Mouse (Mus musculus): ENCODE measurements around the gene Slc41a2. TPM values are rescaled to one million over a fixed set of nuclear protein-coding genes. Genes with fewer than 3 reads are reported as not detected.

Gene Slc41a2
- polyA plus RNA-seq, 1 experiment from 2014 or later: 0.08 TPM

Other genes with a start within 250 kb of the Slc41a2 start
- gene D10Wsu102e, start 22.3 kb upstream of the Slc41a2 start, polyA plus RNA-seq (2014; fragmentation: Nextera tagmentation; extraction: Ambion mirVana): 0.79 and 0.81 TPM in 2 replicates
- gene Aldh1l2, start 196.3 kb upstream of the Slc41a2 start, polyA plus RNA-seq (2014; fragmentation: Nextera tagmentation; extraction: Ambion mirVana): 0.58 and 0.81 TPM in 2 replicates
- gene Washc4, start 205.9 kb upstream of the Slc41a2 start, polyA plus RNA-seq (2014; fragmentation: Nextera tagmentation; extraction: Ambion mirVana): 27.5 and 31.0 TPM in 2 replicates